Mouse (Mus musculus) limb, embryonic 10.5 days (tissue): ENCODE data around the gene Rnf114. TPM values are rescaled to one million over a fixed set of nuclear protein-coding genes. Genes with fewer than 3 reads are reported as not detected.
A peak's percentile ranks its signal among the peaks of the same experiment; 100 is the strongest.

ENCODE experiments used
- DNase-seq: peaks from one replicate; pipeline ENCODE4 v3.0.0-alpha.2; 2017; ENCODE audit warnings: low spot score
- H3K27ac ChIP-seq: fragments of 300-500 bp; sonication (generic); 2 replicates; pipeline ENCODE4 v1.5.1; 2016; ENCODE audit warnings: mild to moderate bottlenecking
- H3K27me3 ChIP-seq: fragments of 300-500 bp; sonication (generic); 2 replicates; pipeline ENCODE4 v1.6.1; 2016; ENCODE audit warnings: low read depth, mild to moderate bottlenecking; ENCODE audit not compliant: poor library complexity, severe bottlenecking
- H3K36me3 ChIP-seq: fragments of 300-500 bp; sonication (generic); 2 replicates; pipeline ENCODE4 v1.6.1; 2016; ENCODE audit warnings: mild to moderate bottlenecking, moderate library complexity
- H3K4me1 ChIP-seq: fragments of 300-500 bp; sonication (generic); 2 replicates; pipeline ENCODE4 v1.6.1; 2016
- H3K4me3 ChIP-seq: fragments of 300-500 bp; sonication (generic); 2 replicates; pipeline ENCODE4 v1.5.1; 2016; ENCODE audit warnings: mild to moderate bottlenecking, moderate library complexity
- H3K9me3 ChIP-seq: fragments of 300-500 bp; sonication (generic); replicated peaks from 2 replicates; pipeline ENCODE4 v1.6.1; 2016; ENCODE audit warnings: mild to moderate bottlenecking
- WGBS: fragments of 180-500 bp; shearing (Covaris S2); methylation state at CpG from one replicate; pipeline ENCODE4 v1.1.7; 2016; 5-methylcytosine and 5-hydroxymethylcytosine counted together
- polyA plus RNA-seq: library from polyadenylated mRNA; unstranded; fragments of >200 nt; fragmentation: Nextera tagmentation; extraction: Ambion mirVana; gene quantifications from 2 replicates; pipeline ENCODE4 v1.2.1, GENCODE M21; 2016

Gene Rnf114
- polyA plus RNA-seq, 1 experiment from 2014 or later: 131 TPM

GRCm38 (mm10) chr2:167540477-167541110 is 48.1 kb downstream of the Rnf114 start:
- H3K36me3 ChIP-seq: peaks cover 57% of the 10 kb centered on the region
- peak; percentile 59 for DNase-seq
- H3K4me3 ChIP-seq: peak overlapping the region; percentile 83
- H3K4me1 ChIP-seq: peaks cover 82% of the 10 kb centered on the region
- WGBS: 4% methylated on average over 12 of the region's 12 CpGs
- H3K9me3 ChIP-seq: no peaks in the 10 kb centered on the region
- H3K27ac ChIP-seq: peak overlapping the region; percentile 90
- peaks cover 22% of the 10 kb centered on the region for H3K27me3 ChIP-seq

GRCm38 (mm10) chr2:167541324-167541723 is 48.9 kb downstream of the Rnf114 start:
- DNase-seq: peak; percentile 67
- Histone ChIP-seq H3K4me1 (peaks cover 87% of the 10 kb centered on the region), H3K9me3 (no peaks in the 10 kb centered on the region), H3K27ac (peak overlapping the region; percentile 90), H3K36me3 (peaks cover 57% of the 10 kb centered on the region), H3K27me3 (peaks cover 15% of the 10 kb centered on the region), H3K4me3 (peak overlapping the region; percentile 83)
- 8% methylated on average over 6 of the region's 6 CpGs for WGBS

- peak overlapping the region; percentile 90 for H3K27ac ChIP-seq
- H3K4me3 ChIP-seq: peak overlapping the region; percentile 83
- H3K36me3 ChIP-seq: peaks cover 57% of the 10 kb centered on the region
- H3K27me3 ChIP-seq: peaks cover 11% of the 10 kb centered on the region
- H3K9me3 ChIP-seq: no peaks in the 10 kb centered on the region
- WGBS: 57% methylated on average over 12 of the region's 12 CpGs
- no peak for DNase-seq
- peaks cover 87% of the 10 kb centered on the region for H3K4me1 ChIP-seq
These were observed 49.3 kb downstream of the Rnf114 start for GRCm38 (mm10) chr2:167541761-167542160.

- peak overlapping the region; percentile 90 for H3K27ac ChIP-seq
- H3K36me3 ChIP-seq: peaks cover 57% of the 10 kb centered on the region
- H3K4me3 ChIP-seq: peak overlapping the region; percentile 83
- H3K27me3 ChIP-seq: peaks cover 5% of the 10 kb centered on the region
- DNase-seq: no peak
- 51% methylated on average over 4 of the region's 4 CpGs for WGBS
- H3K4me1 ChIP-seq: peaks cover 87% of the 10 kb centered on the region
- H3K9me3 ChIP-seq: no peaks in the 10 kb centered on the region
These were observed 49.9 kb downstream of the Rnf114 start for GRCm38 (mm10) chr2:167542361-167542760.

GRCm38 (mm10) chr2:167543121-167544003 is 50.9 kb downstream of the Rnf114 start:
- peak; percentile 78 for DNase-seq
- Histone ChIP-seq H3K27me3 (no peaks in the 10 kb centered on the region), H3K4me3 (peak overlapping the region; percentile 83), H3K4me1 (peaks cover 88% of the 10 kb centered on the region), H3K36me3 (peaks cover 57% of the 10 kb centered on the region), H3K9me3 (no peaks in the 10 kb centered on the region), H3K27ac (peak overlapping the region; percentile 90)
- 3% methylated on average over 16 of the region's 16 CpGs for WGBS

- H3K36me3 ChIP-seq: peaks cover 50% of the 10 kb centered on the region
- DNase-seq: peak; percentile 70
- H3K27ac ChIP-seq: peak overlapping the region; percentile 90
- H3K27me3 ChIP-seq: no peaks in the 10 kb centered on the region
- WGBS: 2% methylated on average over 4 of the region's 4 CpGs
- H3K4me1 ChIP-seq: peaks cover 88% of the 10 kb centered on the region
- no peaks in the 10 kb centered on the region for H3K9me3 ChIP-seq
- peak overlapping the region; percentile 83 for H3K4me3 ChIP-seq
These were observed 51.5 kb downstream of the Rnf114 start for GRCm38 (mm10) chr2:167544004-167544356.

GRCm38 (mm10) chr2:167544456-167544855 is 52.0 kb downstream of the Rnf114 start:
- peaks cover 88% of the 10 kb centered on the region for H3K4me1 ChIP-seq

GRCm38 (mm10) chr2:167546447-167547195 is 54.2 kb downstream of the Rnf114 start:
- H3K27ac ChIP-seq: peak overlapping the region; percentile 88
- H3K4me1 ChIP-seq: peaks cover 85% of the 10 kb centered on the region
- H3K36me3 ChIP-seq: peaks cover 24% of the 10 kb centered on the region
- 65% methylated on average over 18 of the region's 18 CpGs for WGBS
- 0 out of 2 replicates have a peak overlapping the region, but pooled peaks have one; percentile 15 for H3K4me3 ChIP-seq
- no peaks in the 10 kb centered on the region for H3K27me3 ChIP-seq
- H3K9me3 ChIP-seq: no peaks in the 10 kb centered on the region
- DNase-seq: peak; percentile 50

More at GRCm38 (mm10) chr2:167544456-167544855, 52.0 kb downstream of the Rnf114 start:
- peaks cover 46% of the 10 kb centered on the region for H3K36me3 ChIP-seq
- H3K9me3 ChIP-seq: no peaks in the 10 kb centered on the region
- no peak overlapping the region for H3K4me3 ChIP-seq
- WGBS: 47% methylated on average over 5 of the region's 5 CpGs
- DNase-seq: no peak
- H3K27ac ChIP-seq: peak overlapping the region; percentile 90
- no peaks in the 10 kb centered on the region for H3K27me3 ChIP-seq

- Histone ChIP-seq H3K9me3 (no peaks in the 10 kb centered on the region), H3K27ac (peak overlapping the region; percentile 88), H3K27me3 (no peaks in the 10 kb centered on the region), H3K4me3 (no peak overlapping the region), H3K36me3 (peaks cover 16% of the 10 kb centered on the region), H3K4me1 (peaks cover 81% of the 10 kb centered on the region)
- no peak for DNase-seq
- WGBS: 85% methylated on average over 8 of the region's 8 CpGs
These were observed 55.0 kb downstream of the Rnf114 start for GRCm38 (mm10) chr2:167547444-167547843.

GRCm38 (mm10) chr2:167548961-167549360 is 56.5 kb downstream of the Rnf114 start:
- Histone ChIP-seq H3K4me3 (no peak overlapping the region), H3K27me3 (no peaks in the 10 kb centered on the region), H3K9me3 (no peaks in the 10 kb centered on the region), H3K4me1 (peaks cover 80% of the 10 kb centered on the region), H3K36me3 (peaks cover under 1% of the 10 kb centered on the region; the same call in 1 of the 2 replicates), H3K27ac (peak overlapping the region; percentile 79)
- WGBS: 91% methylated on average over 7 of the region's 7 CpGs
- DNase-seq: no peak

- peak overlapping the region; percentile 79 for H3K27ac ChIP-seq
- no peaks in the 10 kb centered on the region for H3K9me3 ChIP-seq
- DNase-seq: no peak
- 72% methylated on average over 8 of the region's 8 CpGs for WGBS
- H3K27me3 ChIP-seq: no peaks in the 10 kb centered on the region
- H3K36me3 ChIP-seq: no peaks in the 10 kb centered on the region
- peaks cover 86% of the 10 kb centered on the region for H3K4me1 ChIP-seq
- H3K4me3 ChIP-seq: no peak overlapping the region
These were observed 58.0 kb downstream of the Rnf114 start for GRCm38 (mm10) chr2:167550341-167550854.

- WGBS: 84% methylated on average over 8 of the region's 8 CpGs
- Histone ChIP-seq H3K27ac (peak overlapping the region; percentile 69; the same call in 1 of the 2 replicates), H3K36me3 (no peaks in the 10 kb centered on the region), H3K27me3 (no peaks in the 10 kb centered on the region), H3K4me3 (no peak overlapping the region), H3K9me3 (no peaks in the 10 kb centered on the region), H3K4me1 (peaks cover 86% of the 10 kb centered on the region)
- DNase-seq: no peak
These were observed 59.0 kb downstream of the Rnf114 start for GRCm38 (mm10) chr2:167551342-167551920.
